Mouse (Mus musculus) embryonic facial prominence, embryonic 15.5 days (tissue): ENCODE results near the gene F2rl3. TPM values are rescaled to one million over a fixed set of nuclear protein-coding genes. Genes with fewer than 3 reads are reported as not detected.

Source experiments
- ATAC-seq: fragments of 200-750 bp; cut with Nextera tagmentation; 2 replicates; pipeline ENCODE4 v1.8.0; 2017; ENCODE audit warnings: low read depth, moderate TSS enrichment; ENCODE audit not compliant: insufficient number of reproducible peaks, low FRiP score, low TSS enrichment
- H3K27ac ChIP-seq: fragments of 300-500 bp; sonication (generic); replicated peaks from 2 replicates; pipeline ENCODE4 v1.5.1; 2015; ENCODE audit warnings: mild to moderate bottlenecking, inconsistent platforms
- H3K27me3 ChIP-seq: fragments of 300-500 bp; sonication (generic); 2 replicates; pipeline ENCODE4 v1.6.1; 2015; ENCODE audit warnings: inconsistent platforms
- H3K36me3 ChIP-seq: fragments of 300-500 bp; sonication (generic); 2 replicates; pipeline ENCODE4 v1.6.1; 2015; ENCODE audit warnings: mild to moderate bottlenecking, inconsistent platforms
- H3K4me1 ChIP-seq: fragments of 300-500 bp; sonication (generic); 2 replicates; pipeline ENCODE4 v1.6.1; 2015; ENCODE audit warnings: inconsistent platforms
- H3K4me2 ChIP-seq: fragments of 300-500 bp; sonication (generic); replicated peaks from 2 replicates; pipeline ENCODE4 v1.6.1; 2015; ENCODE audit warnings: mild to moderate bottlenecking, inconsistent platforms
- H3K4me3 ChIP-seq: fragments of 300-500 bp; sonication (generic); replicated peaks from 2 replicates; pipeline ENCODE4 v1.5.1; 2015; ENCODE audit warnings: mild to moderate bottlenecking, inconsistent platforms
- H3K9ac ChIP-seq: fragments of 300-500 bp; sonication (generic); 2 replicates; pipeline ENCODE4 v1.6.1; 2015; ENCODE audit warnings: inconsistent platforms
- H3K9me3 ChIP-seq: fragments of 300-500 bp; sonication (generic); replicated peaks from 2 replicates; pipeline ENCODE4 v1.6.1; 2016; ENCODE audit warnings: inconsistent platforms
- WGBS: fragments of 180-500 bp; shearing (Covaris S2); methylation state at CpG from one replicate; pipeline ENCODE4 v1.1.7; 2015; 5-methylcytosine and 5-hydroxymethylcytosine counted together
- polyA plus RNA-seq: library from polyadenylated mRNA; unstranded; fragments of >200 nt; fragmentation: Nextera tagmentation; extraction: Ambion mirVana; gene quantifications from 2 replicates; pipeline ENCODE4 v1.2.1, GENCODE M21; 2015

Gene F2rl3
- polyA plus RNA-seq, 1 experiment from 2014 or later, result 1.6 TPM

DNA sequence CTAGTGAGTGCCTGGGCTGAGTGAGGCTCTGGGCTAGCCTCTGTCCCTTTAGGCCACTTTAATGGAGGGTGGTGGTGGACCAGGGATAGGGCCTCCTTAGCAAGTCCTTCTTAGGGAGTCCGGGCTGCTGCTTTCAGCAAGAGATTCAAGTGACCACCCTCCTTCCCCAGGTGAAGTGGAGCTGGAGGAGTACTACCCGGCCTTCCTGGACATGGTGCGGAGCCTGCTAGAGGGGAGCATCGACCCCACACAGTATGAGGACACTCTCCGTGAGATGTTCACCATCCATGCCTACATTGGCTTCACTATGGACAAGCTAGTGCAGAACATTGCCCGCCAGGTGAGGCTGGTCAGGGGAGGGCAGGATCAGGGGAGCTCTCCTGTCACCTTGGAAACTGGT is 11.4 kb upstream of the F2rl3 start:
- WGBS, result 94% methylated on average over 6 of the region's 6 CpGs
- Histone ChIP-seq H3K9ac (no peak overlapping the region), H3K27ac (no peak overlapping the region), H3K36me3 (peaks cover 94% of the 10 kb centered on the region), H3K4me3 (no peak overlapping the region), H3K4me1 (no peaks in the 10 kb centered on the region), H3K4me2 (no peak overlapping the region), H3K27me3 (no peaks in the 10 kb centered on the region), H3K9me3 (no peaks in the 10 kb centered on the region)
- 0 out of 2 replicates have a peak, but pooled peaks have one; percentile 12 for ATAC-seq

GRCm38 (mm10) chr8:72751126-72751525 is 10.6 kb upstream of the F2rl3 start:
- Histone ChIP-seq H3K4me2 (no peak overlapping the region), H3K27ac (no peak overlapping the region), H3K9ac (no peak overlapping the region), H3K27me3 (no peaks in the 10 kb centered on the region), H3K4me1 (no peaks in the 10 kb centered on the region), H3K4me3 (no peak overlapping the region), H3K9me3 (no peaks in the 10 kb centered on the region), H3K36me3 (peaks cover 94% of the 10 kb centered on the region)
- no peak for ATAC-seq
- WGBS, result 81% methylated on average over 3 of the region's 3 CpGs

- Histone ChIP-seq H3K9ac (no peak overlapping the region), H3K4me2 (no peak overlapping the region), H3K36me3 (peaks cover 94% of the 10 kb centered on the region), H3K27me3 (no peaks in the 10 kb centered on the region), H3K4me3 (no peak overlapping the region), H3K9me3 (no peaks in the 10 kb centered on the region), H3K4me1 (no peaks in the 10 kb centered on the region), H3K27ac (no peak overlapping the region)
- WGBS, result 86% methylated on average over 3 of the region's 3 CpGs
- ATAC-seq, result no peak
These were observed 9.4 kb upstream of the F2rl3 start for GRCm38 (mm10) chr8:72752289-72752688.

- Histone ChIP-seq H3K4me1 (no peaks in the 10 kb centered on the region), H3K36me3 (peaks cover 94% of the 10 kb centered on the region), H3K4me2 (no peak overlapping the region), H3K27ac (no peak overlapping the region), H3K9ac (no peak overlapping the region), H3K9me3 (no peaks in the 10 kb centered on the region), H3K27me3 (no peaks in the 10 kb centered on the region), H3K4me3 (no peak overlapping the region)
- no peak for ATAC-seq
- WGBS, result 93% methylated on average over 9 of the region's 9 CpGs
These were observed 8.5 kb upstream of the F2rl3 start for GRCm38 (mm10) chr8:72753165-72753564.

GRCm38 (mm10) chr8:72753781-72754180 is 7.9 kb upstream of the F2rl3 start:
- no peak for ATAC-seq
- 93% methylated on average over 2 of the region's 2 CpGs for WGBS
- H3K4me3 ChIP-seq, result no peak overlapping the region
- H3K27me3 ChIP-seq, result no peaks in the 10 kb centered on the region
- no peaks in the 10 kb centered on the region for H3K9me3 ChIP-seq
- H3K4me2 ChIP-seq, result no peak overlapping the region
- no peak overlapping the region for H3K27ac ChIP-seq
- H3K9ac ChIP-seq, result no peak overlapping the region
- H3K4me1 ChIP-seq, result no peaks in the 10 kb centered on the region
- H3K36me3 ChIP-seq, result peaks cover 94% of the 10 kb centered on the region

- H3K4me3 ChIP-seq, result no peak overlapping the region
- H3K36me3 ChIP-seq, result peaks cover 78% of the 10 kb centered on the region
- H3K9me3 ChIP-seq, result no peaks in the 10 kb centered on the region
- no peak overlapping the region for H3K4me2 ChIP-seq
- 94% methylated on average over 2 of the region's 2 CpGs for WGBS
- no peaks in the 10 kb centered on the region for H3K4me1 ChIP-seq
- ATAC-seq, result no peak; the same call in 1 of the 2 replicates
- no peak overlapping the region for H3K9ac ChIP-seq
- H3K27ac ChIP-seq, result no peak overlapping the region
- H3K27me3 ChIP-seq, result no peaks in the 10 kb centered on the region
These were observed 5.6 kb upstream of the F2rl3 start for GRCm38 (mm10) chr8:72756031-72756430.

GRCm38 (mm10) chr8:72756771-72757390 is 4.8 kb upstream of the F2rl3 start:
- Histone ChIP-seq H3K4me2 (no peak overlapping the region), H3K9me3 (no peaks in the 10 kb centered on the region), H3K27ac (no peak overlapping the region), H3K4me1 (no peaks in the 10 kb centered on the region), H3K9ac (no peak overlapping the region), H3K27me3 (no peaks in the 10 kb centered on the region), H3K4me3 (no peak overlapping the region), H3K36me3 (peaks cover 70% of the 10 kb centered on the region)
- WGBS, result 95% methylated on average over 35 of the region's 35 CpGs
- ATAC-seq, result 0 out of 2 replicates have a peak, but pooled peaks have one; percentile 2

DNA sequence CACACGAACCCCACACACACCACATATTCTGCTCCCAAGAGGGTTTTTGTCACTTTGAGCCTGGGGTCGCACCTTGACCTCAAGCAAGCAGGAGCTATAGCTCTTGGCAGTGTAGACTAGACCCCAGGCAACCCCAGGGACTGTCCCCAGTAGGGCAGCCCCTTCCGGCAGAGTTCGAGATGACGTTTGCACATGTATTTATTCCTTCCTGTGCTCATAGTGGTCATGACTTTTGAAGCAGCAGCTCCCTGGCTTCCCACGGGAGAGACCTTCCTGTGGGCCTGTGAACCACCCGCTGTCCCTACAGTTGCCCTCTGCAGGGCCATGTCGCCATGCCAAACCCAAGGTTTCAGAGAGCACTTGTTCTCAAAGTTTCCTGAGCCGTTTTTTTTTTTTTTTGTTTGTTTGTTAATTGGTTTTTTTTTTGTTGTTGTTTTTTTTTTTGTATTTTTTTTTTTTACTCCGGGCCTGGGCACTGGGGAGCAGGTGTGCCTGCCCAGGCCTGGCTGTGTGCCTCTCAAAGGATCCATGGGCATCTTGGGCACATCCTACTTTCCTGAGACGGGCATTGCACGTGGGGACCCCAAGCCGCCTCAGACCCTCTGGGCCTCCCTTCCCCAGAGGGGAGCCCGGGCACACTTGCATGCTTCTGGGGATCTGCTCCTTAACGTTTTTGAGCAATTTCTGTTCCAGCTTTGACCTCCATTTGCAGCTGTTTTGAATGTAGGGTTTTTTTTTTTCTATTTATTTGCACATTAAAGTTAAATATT is 4.1 kb upstream of the F2rl3 start:
- no peak overlapping the region for H3K9ac ChIP-seq
- ATAC-seq, result no peak
- H3K9me3 ChIP-seq, result no peaks in the 10 kb centered on the region
- no peak overlapping the region for H3K4me3 ChIP-seq
- 93% methylated on average over 15 of the region's 15 CpGs for WGBS
- H3K4me2 ChIP-seq, result no peak overlapping the region
- H3K36me3 ChIP-seq, result peaks cover 63% of the 10 kb centered on the region
- no peaks in the 10 kb centered on the region for H3K27me3 ChIP-seq
- no peak overlapping the region for H3K27ac ChIP-seq
- H3K4me1 ChIP-seq, result no peaks in the 10 kb centered on the region

- H3K4me2 ChIP-seq, result no peak overlapping the region
- H3K9me3 ChIP-seq, result no peaks in the 10 kb centered on the region
- no peaks in the 10 kb centered on the region for H3K27me3 ChIP-seq
- ATAC-seq, result no peak
- no peak overlapping the region for H3K9ac ChIP-seq
- H3K36me3 ChIP-seq, result peaks cover 56% of the 10 kb centered on the region
- no peak overlapping the region for H3K4me3 ChIP-seq
- H3K27ac ChIP-seq, result no peak overlapping the region
- H3K4me1 ChIP-seq, result no peaks in the 10 kb centered on the region
These were observed 3.4 kb upstream of the F2rl3 start for GRCm38 (mm10) chr8:72758310-72758709.

DNA sequence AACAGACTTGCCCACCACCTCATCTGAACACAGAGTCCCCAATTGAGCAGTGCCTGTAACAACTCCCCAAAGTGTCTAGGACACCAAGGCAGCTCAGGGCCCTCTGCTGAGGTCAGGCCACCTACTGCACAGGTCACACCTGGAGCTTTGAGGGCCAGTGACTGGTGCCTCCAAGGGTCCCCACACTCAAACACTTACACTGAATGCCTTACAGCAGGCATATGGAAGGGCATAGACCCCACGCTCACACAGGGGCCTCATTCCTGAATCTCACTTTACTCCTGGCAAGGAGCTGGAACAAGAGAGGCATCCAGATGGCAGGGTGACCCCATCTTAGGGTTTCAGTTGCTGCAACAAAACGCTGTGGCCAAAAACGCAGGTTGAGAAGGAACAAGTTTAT is 1.5 kb upstream of the F2rl3 start:
- Histone ChIP-seq H3K4me3 (no peak overlapping the region), H3K9ac (no peak overlapping the region), H3K27me3 (no peaks in the 10 kb centered on the region), H3K9me3 (no peaks in the 10 kb centered on the region), H3K4me1 (no peaks in the 10 kb centered on the region), H3K4me2 (no peak overlapping the region), H3K36me3 (peaks cover 42% of the 10 kb centered on the region), H3K27ac (no peak overlapping the region)
- no peak for ATAC-seq
- WGBS, result 78% methylated on average over 3 of the region's 3 CpGs

DNA sequence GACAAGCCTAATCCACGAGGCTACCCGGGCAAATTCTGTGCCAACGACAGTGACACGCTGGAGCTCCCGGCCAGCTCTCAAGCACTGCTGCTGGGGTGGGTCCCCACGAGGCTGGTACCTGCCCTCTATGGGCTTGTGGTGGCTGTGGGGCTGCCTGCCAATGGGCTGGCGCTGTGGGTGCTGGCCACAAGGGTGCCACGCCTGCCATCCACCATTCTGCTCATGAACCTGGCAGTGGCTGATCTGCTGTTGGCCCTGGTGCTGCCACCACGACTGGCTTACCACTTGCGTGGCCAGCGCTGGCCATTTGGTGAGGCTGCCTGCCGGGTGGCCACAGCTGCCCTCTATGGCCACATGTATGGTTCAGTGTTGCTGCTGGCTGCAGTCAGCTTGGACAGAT is 626 bp downstream of the F2rl3 start:
- Histone ChIP-seq H3K4me3 (no peak overlapping the region), H3K9ac (no peak overlapping the region), H3K36me3 (peaks cover 21% of the 10 kb centered on the region), H3K9me3 (no peaks in the 10 kb centered on the region), H3K4me2 (no peak overlapping the region), H3K4me1 (no peaks in the 10 kb centered on the region), H3K27ac (no peak overlapping the region), H3K27me3 (no peaks in the 10 kb centered on the region)
- no peak for ATAC-seq
- 89% methylated on average over 12 of the region's 12 CpGs for WGBS

DNA sequence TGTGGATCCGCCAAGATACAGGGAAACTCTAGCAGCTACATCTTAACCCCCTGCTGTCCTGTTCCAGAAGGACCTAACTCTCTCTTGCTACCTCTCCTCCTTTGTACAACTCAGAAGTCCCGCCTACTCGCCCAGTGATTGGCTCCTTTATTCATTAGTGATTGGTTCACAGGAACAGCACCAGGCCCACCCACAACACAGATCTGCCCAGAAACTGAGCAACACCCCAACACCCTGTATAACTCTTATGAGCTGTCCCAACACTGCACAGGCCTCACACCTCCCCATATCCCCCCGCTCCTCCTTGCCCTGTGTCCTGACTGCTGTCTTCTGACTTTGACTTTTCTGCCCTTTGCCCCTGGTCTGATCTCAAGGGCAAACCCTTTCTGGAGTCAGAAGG is 4.0 kb downstream of the F2rl3 start:
- 75% methylated on average over 4 of the region's 4 CpGs for WGBS
- Histone ChIP-seq H3K27me3 (no peaks in the 10 kb centered on the region), H3K4me2 (no peak overlapping the region), H3K4me1 (no peaks in the 10 kb centered on the region), H3K4me3 (no peak overlapping the region), H3K27ac (no peak overlapping the region), H3K9me3 (no peaks in the 10 kb centered on the region), H3K36me3 (no peaks in the 10 kb centered on the region), H3K9ac (no peak overlapping the region)
- ATAC-seq, result no peak; the same call in 1 of the 2 replicates
